Mouse (Mus musculus) CD4-positive naive resting alpha-beta T cell, adult 76 days (primary cell): Measurements from ENCODE around the gene Gm9774. TPM values are rescaled to one million over a fixed set of nuclear protein-coding genes. Genes with fewer than 3 reads are reported as not detected.

ENCODE experiments used
- total RNA-seq: library from RNA; stranded (reverse); gene quantifications from one replicate; pipeline ENCODE4 v1.2.4, GENCODE M21; 2023

Gm9774 gene
- total RNA-seq: 0.76 TPM

DNA sequence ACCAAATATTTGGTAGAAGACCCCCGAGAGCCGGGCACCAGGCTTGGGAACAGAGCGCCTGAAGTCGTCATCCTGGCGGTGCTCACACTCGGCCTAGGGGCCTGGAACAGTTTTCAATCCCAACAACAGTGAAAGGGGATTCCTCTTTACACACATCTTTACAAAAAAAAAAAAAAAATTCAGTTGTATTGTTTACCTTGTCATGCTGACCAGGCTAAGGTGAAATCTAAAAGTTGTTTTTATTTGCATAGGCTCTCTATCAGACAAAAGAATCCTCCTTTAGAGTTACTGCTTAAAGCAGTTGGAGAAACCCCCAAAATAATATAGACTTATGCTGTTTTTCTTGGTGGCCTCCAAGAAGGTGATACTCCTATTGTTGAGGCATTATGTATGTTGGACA, at the start of gene Gm9774:
TSS of gene Gm9774 (minus strand) at position 101 of the 400 bp plus-strand sequence.

DNA sequence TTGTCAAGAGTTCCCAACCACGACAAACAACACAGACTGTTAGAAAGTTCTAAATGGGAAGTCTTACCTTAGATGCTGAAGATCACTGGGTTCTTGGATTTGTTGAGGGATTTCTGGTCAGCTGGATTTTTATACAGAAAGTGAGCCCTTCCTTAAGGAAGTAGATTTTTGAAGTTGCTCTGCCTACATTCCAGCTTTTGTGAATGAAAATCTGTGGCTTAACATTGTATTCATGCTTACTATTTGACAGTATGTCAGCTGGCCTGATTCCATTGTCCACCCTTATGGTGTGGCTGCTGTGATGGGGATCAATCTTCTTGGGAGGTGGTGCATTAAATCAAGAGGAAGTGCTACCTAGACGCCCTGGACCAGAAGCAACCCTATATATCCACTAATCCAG, 29.4 kb upstream of the Gm9774 start, which contains the start of gene Sprr3:
TSS of gene Sprr3 (minus strand) at position 101 of the 400 bp plus-strand sequence.

DNA sequence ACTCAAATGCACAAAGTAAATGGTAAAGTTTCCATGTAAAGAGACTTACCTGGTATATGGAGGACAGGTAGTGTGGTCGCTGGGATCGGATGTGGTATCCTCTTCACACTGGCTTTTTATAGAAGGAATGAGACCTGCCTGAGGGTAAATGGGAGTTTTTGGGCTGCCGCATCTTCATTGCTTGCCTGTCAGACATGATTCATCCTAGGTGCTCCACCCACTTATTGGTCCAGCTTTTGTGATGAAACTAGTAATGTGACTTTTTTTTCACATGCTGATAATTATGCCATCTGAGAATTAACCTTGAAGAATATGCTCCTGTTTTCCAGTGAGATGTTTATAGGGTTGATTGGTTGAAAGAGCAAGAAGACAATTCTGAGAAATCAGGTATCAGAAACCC, 9.5 kb upstream of the Gm9774 start, which contains the start of gene Sprr1b:
TSS of gene Sprr1b (minus strand) at position 101 of the 400 bp plus-strand sequence.

DNA sequence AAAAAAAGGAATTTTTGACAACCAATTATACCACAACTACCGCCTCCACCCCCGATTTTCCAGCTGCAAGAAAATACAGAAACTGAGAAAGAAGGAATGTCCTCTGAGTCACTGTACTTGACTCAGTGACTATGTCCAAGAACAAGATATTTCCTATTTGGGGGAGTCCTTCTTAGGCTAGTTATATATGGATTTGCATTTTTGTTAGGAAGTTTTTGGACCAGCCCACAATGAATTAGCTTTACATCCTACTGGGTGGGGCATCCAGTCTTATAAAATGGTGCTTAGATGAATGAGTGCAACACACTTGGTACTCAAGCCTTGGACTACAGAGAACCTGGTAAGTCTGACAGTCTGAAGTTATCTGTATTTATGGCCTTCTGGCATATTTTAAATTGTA, 3.1 kb upstream of the Gm9774 start, which contains the start of gene Sprr2k:
TSS of gene Sprr2k (plus strand) at position 301 of the 400 bp plus-strand sequence.

DNA sequence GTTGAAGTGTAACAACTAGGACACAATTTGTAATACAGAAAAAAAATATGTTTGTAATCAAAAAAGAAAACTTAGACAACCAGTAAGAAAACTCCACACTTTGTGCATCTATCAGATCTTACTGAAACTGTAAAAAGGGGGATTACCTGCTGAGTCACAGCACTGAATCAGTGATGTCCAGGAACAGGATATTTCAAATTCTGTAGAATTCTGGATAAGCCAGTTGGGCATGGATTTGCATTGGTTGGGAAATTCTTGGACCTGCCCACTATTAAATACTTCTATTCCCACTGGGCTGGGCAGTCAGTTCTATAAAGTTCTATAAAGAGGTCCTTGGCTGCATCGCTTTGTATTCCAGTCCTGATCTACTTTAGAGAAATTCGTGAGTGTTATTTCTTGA, 11.4 kb downstream of the Gm9774 start, which contains the start of gene Sprr2j-ps:
TSS of gene Sprr2j-ps (plus strand) at position 301 of the 400 bp plus-strand sequence.

DNA sequence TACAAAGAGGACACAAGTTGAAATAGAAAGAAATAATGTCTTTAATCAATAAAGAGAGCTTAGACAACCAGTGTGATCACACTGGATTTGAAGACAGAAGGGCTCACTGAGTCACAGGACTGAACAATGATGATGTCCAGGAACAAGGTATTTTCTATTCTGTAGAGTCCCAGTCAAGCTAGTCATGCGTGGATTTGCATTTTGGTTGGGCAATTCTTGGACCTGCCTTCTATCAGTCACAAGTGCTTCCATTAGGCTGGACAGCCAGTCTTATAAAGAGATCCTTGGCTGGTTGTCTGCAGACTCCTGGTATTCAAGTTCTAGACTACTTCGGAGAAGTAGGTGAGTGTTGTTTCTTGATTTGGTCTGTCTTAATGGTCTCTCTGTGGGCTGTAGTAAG, 21.5 kb downstream of the Gm9774 start, which contains the start of gene Sprr2i:
TSS of gene Sprr2i (plus strand) at position 301 of the 400 bp plus-strand sequence.

DNA sequence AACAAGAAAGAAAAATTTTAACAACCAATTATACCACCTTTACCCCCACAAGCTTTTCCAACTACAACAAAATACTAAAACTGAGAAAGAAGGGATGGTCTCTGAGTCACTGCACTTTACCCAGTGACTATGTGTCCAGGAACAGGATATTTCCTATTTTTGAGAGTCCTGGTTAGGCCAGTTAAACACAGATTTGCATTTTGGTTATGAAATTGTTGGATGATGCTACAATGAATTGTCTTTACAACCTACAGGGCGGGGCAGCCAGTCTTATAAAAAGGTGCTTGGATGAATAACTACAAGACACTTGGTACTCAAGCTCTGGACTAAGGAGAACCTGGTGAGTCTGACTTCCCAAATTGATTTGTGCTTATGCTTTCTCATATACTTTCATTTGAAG, 43.8 kb downstream of the Gm9774 start, which contains the start of gene Sprr2h:
TSS of gene Sprr2h (plus strand) at position 301 of the 400 bp plus-strand sequence.

Other genes starting within 250 kb of the Gm9774 start
- not detected for gene Sprr2a1, start 213.6 kb downstream of the Gm9774 start, total RNA-seq
- not detected for gene Sprr2a2, start 213.5 kb downstream of the Gm9774 start, total RNA-seq
- not detected for gene Sprr2a3, start 144.0 kb downstream of the Gm9774 start, total RNA-seq
- not detected for gene Sprr2b, start 112.8 kb downstream of the Gm9774 start, total RNA-seq
- not detected for gene Sprr2d, start 90.3 kb downstream of the Gm9774 start, total RNA-seq
- gene Sprr2e, start 77.3 kb downstream of the Gm9774 start, total RNA-seq: not detected
- not detected for gene Sprr2f, start 64.2 kb downstream of the Gm9774 start, total RNA-seq
- gene Sprr2h, start 43.7 kb downstream of the Gm9774 start, total RNA-seq: not detected
- not detected for gene Sprr2i, start 21.4 kb downstream of the Gm9774 start, total RNA-seq
- not detected for gene Sprr2j-ps, start 11.3 kb downstream of the Gm9774 start, total RNA-seq
- gene Sprr2k, start 3.2 kb upstream of the Gm9774 start, total RNA-seq: not detected
- not detected for gene Sprr1b, start 9.4 kb upstream of the Gm9774 start, total RNA-seq
- gene Sprr3, start 29.3 kb upstream of the Gm9774 start, total RNA-seq: not detected
- not detected for gene Sprr1a, start 56.5 kb upstream of the Gm9774 start, total RNA-seq
- gene Sprr4, start 71.1 kb upstream of the Gm9774 start, total RNA-seq: not detected
- not detected for gene 2310046K23Rik, start 105.1 kb upstream of the Gm9774 start, total RNA-seq
- not detected for gene Ivl, start 144.3 kb upstream of the Gm9774 start, total RNA-seq
- not detected for gene Smcp, start 159.6 kb upstream of the Gm9774 start, total RNA-seq
- gene 2210017I01Rik, start 178.1 kb upstream of the Gm9774 start, total RNA-seq: not detected
- gene Lce6a, start 192.2 kb upstream of the Gm9774 start, total RNA-seq: not detected
- not detected for gene Lce1a1, start 218.9 kb upstream of the Gm9774 start, total RNA-seq
- gene Lce1b, start 227.5 kb upstream of the Gm9774 start, total RNA-seq: not detected
- not detected for gene Lce1a2, start 240.9 kb upstream of the Gm9774 start, total RNA-seq
- gene Lce1c, start 249.8 kb upstream of the Gm9774 start, total RNA-seq: not detected